In the genomic region with DNA sequence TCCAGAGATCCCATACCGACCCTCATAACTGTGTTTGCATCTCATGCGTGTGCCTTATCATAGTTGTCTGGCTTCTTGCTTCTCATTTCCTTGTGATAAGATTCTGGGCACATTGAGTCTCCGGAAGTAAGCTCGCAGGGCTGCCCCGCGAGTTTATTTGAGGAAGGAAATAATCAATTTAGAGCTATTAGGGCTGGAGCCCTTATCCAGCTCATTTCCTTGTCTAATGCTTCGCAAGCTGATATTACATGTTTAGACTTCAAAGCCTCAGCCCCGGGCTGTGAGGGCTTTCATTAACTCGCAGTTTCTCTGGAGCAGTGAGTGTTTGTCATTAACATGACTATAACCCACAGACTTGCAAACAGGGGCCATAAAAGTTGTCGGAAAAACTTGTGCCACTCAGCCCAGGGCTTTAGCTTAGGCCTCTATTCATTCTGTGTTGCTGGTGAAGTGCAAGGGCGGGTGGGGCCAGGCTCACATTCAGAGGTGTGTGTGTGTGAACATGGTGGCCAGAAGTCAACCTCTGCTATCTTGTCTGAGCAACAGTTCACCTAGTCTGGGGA, we compare ENCODE assay signal across 8 mouse cellular contexts.
DNase-seq lines count a peak whose midpoint lies in the region; ATAC-seq and TF ChIP-seq lines count a peak whose summit lies in the region.
"Had no signal": no experiment of that assay in that cellular context is flagged by ENCODE, and none has a peak within 500 bp of the region (broad histone marks: within the 10 kb centered on the region; RNA-seq: fewer than 3 reads in every experiment).

No protein-coding gene starts in this region.

- WGBS in neural tube, embryonic 12.5 days = 28% methylated on average over 11 of the region's 11 CpGs
- 28% methylated on average over 11 of the region's 11 CpGs for WGBS in neural tube, embryonic 15.5 days
- 16% methylated on average over 11 of the region's 11 CpGs for WGBS in intestine, postnatal 0 days
- 16% methylated on average over 11 of the region's 11 CpGs for WGBS in liver, postnatal 0 days (ENCODE audit: insufficient replicate concordance)
- WGBS in hindbrain, embryonic 10.5 days = 58% methylated on average over 11 of the region's 11 CpGs

- H3K4me2 ChIP-seq in neural tube, embryonic 12.5 days (replicated peaks) = no peak overlapping the region
- H3K4me2 ChIP-seq in neural tube, embryonic 15.5 days = no peak overlapping the region
- H3K4me2 ChIP-seq in intestine, postnatal 0 days (replicated peaks; ENCODE audit: low read depth) = peak overlapping the region; percentile 46
- H3K4me2 ChIP-seq in liver, postnatal 0 days (ENCODE audit: low read depth, low read length) = no peak overlapping the region

- no peak overlapping the region for H3K4me3 ChIP-seq in neural tube, embryonic 12.5 days
- H3K4me3 ChIP-seq in neural tube, embryonic 15.5 days (replicated peaks) = no peak overlapping the region
- no peak overlapping the region for H3K4me3 ChIP-seq in intestine, postnatal 0 days (ENCODE audit: low read depth, low read length)
- H3K4me3 ChIP-seq in liver, postnatal 0 days (ENCODE audit: low read depth, low read length) = no peak overlapping the region
- no peak overlapping the region for H3K4me3 ChIP-seq in hindbrain, embryonic 10.5 days

- H3K9ac ChIP-seq in neural tube, embryonic 12.5 days = no peak overlapping the region
- H3K9ac ChIP-seq in neural tube, embryonic 15.5 days (replicated peaks) = no peak overlapping the region
- no peak overlapping the region for H3K9ac ChIP-seq in intestine, postnatal 0 days (ENCODE audit: low read depth, low read length)
- no peak overlapping the region for H3K9ac ChIP-seq in liver, postnatal 0 days (replicated peaks)

- H3K36me3 ChIP-seq in neural tube, embryonic 12.5 days = no peaks in the 10 kb centered on the region
- no peaks in the 10 kb centered on the region for H3K36me3 ChIP-seq in neural tube, embryonic 15.5 days
- no peaks in the 10 kb centered on the region for H3K36me3 ChIP-seq in intestine, postnatal 0 days (ENCODE audit: control insufficient read depth, insufficient read depth)
- H3K36me3 ChIP-seq in liver, postnatal 0 days (replicated peaks; ENCODE audit: insufficient read depth, low read length) = no peaks in the 10 kb centered on the region
- no peaks in the 10 kb centered on the region for H3K36me3 ChIP-seq in hindbrain, embryonic 10.5 days

- peak; percentile 62; the same call in 1 of the 2 replicates for TF ChIP-seq EP300 in liver, postnatal 0 days (IDR thresholded peaks at IDR 0.05; ENCODE audit: low read depth)

- H3K4me1 ChIP-seq in neural tube, embryonic 12.5 days = peaks cover 4% of the 10 kb centered on the region; the same call in 1 of the 2 replicates
- peaks cover 15% of the 10 kb centered on the region; the same call in 1 of the 2 replicates for H3K4me1 ChIP-seq in neural tube, embryonic 15.5 days
- no peaks in the 10 kb centered on the region for H3K4me1 ChIP-seq in intestine, postnatal 0 days (replicated peaks; ENCODE audit: control insufficient read depth, insufficient read depth, low read length)
- H3K4me1 ChIP-seq in liver, postnatal 0 days (ENCODE audit: insufficient read depth) = peaks cover 8% of the 10 kb centered on the region
- peaks cover 16% of the 10 kb centered on the region for H3K4me1 ChIP-seq in hindbrain, embryonic 10.5 days (replicated peaks)

- ATAC-seq in neural tube, embryonic 12.5 days (ENCODE audit: low FRiP score, low read depth) = 0 out of 2 replicates have a peak, but pooled peaks have one; percentile 17
- no peak for ATAC-seq in neural tube, embryonic 15.5 days (ENCODE audit: low FRiP score)
- peak; percentile 33; the same call in 1 of the 2 replicates for ATAC-seq in intestine, postnatal 0 days
- no peak for ATAC-seq in liver, postnatal 0 days
- ATAC-seq in monocyte, adult 5-6 weeks (replicated peaks; ENCODE audit: insufficient number of reproducible peaks, low FRiP score, low TSS enrichment, poor library complexity, severe bottlenecking) = no peak

- no peak overlapping the region for H3K27ac ChIP-seq in neural tube, embryonic 12.5 days
- H3K27ac ChIP-seq in neural tube, embryonic 15.5 days (replicated peaks) = no peak overlapping the region
- no peak overlapping the region for H3K27ac ChIP-seq in intestine, postnatal 0 days (ENCODE audit: low read depth, low read length)
- H3K27ac ChIP-seq in liver, postnatal 0 days (ENCODE audit: low read depth) = no peak overlapping the region
- no peak overlapping the region for H3K27ac ChIP-seq in hindbrain, embryonic 10.5 days
- H3K27ac ChIP-seq: macrophage had no signal

- H3K9me3 ChIP-seq in neural tube, embryonic 12.5 days = no peaks in the 10 kb centered on the region
- no peaks in the 10 kb centered on the region for H3K9me3 ChIP-seq in neural tube, embryonic 15.5 days (replicated peaks)
- H3K9me3 ChIP-seq in intestine, postnatal 0 days (ENCODE audit: control insufficient read depth) = no peaks in the 10 kb centered on the region
- H3K9me3 ChIP-seq in liver, postnatal 0 days (ENCODE audit: low read length) = no peaks in the 10 kb centered on the region
- no peaks in the 10 kb centered on the region for H3K9me3 ChIP-seq in hindbrain, embryonic 10.5 days

- TF ChIP-seq CTCF in intestine, postnatal 0 days (IDR thresholded peaks at IDR 0.05; ENCODE audit: low read depth) = no peak
- TF ChIP-seq CTCF in liver, postnatal 0 days (IDR thresholded peaks at IDR 0.05; ENCODE audit: low read depth) = no peak

- no peak for DNase-seq in liver, postnatal 0 days
- DNase-seq in right cerebral cortex, adult 2 months (ENCODE audit: low spot score in 2 of 2) = no peak
- DNase-seq in hindbrain, embryonic 10.5 days (ENCODE audit: low spot score) = no peak

- H3K27me3 ChIP-seq in neural tube, embryonic 12.5 days (replicated peaks) = no peaks in the 10 kb centered on the region
- H3K27me3 ChIP-seq in neural tube, embryonic 15.5 days (replicated peaks) = no peaks in the 10 kb centered on the region
- no peaks in the 10 kb centered on the region for H3K27me3 ChIP-seq in intestine, postnatal 0 days (replicated peaks; ENCODE audit: control insufficient read depth, insufficient read depth, low read length)
- H3K27me3 ChIP-seq in liver, postnatal 0 days (ENCODE audit: insufficient read depth, low read length) = no peaks in the 10 kb centered on the region
- H3K27me3 ChIP-seq in hindbrain, embryonic 10.5 days (ENCODE audit: insufficient read depth, poor library complexity, severe bottlenecking) = 0 out of 2 replicates have a peak, but pooled peaks cover 8% of the 10 kb centered on the region

Comparison
In these comparisons a context has a peak if more than half of its experiments do, and no peak if none do; other contexts are left out.
1. ATAC-seq: peak in neural tube, embryonic 12.5 days (single experiment) and intestine, postnatal 0 days (single experiment); none in neural tube, embryonic 15.5 days (single experiment), liver, postnatal 0 days (single experiment) and monocyte, adult 5-6 weeks (single experiment).